ENCODE assay signal across 31 mouse cellular contexts in the genomic region with DNA sequence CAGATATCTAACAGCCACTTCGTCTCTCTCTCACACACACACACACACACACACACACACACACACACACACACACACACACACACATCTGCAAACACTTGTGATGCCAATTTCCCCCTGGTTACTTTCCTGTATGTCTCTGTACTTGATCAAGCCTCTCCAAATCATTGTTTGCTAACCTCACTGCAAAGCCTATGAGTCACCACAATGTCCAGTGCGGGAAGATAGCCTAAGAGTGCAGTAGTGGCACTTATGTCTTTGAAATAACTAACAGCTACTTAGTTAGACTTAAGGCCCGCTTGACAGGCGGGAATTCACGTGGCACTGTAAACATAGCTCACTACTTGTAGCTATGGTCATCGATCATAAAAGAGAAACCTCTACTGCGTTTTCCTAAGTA. TPM values are rescaled to one million over a fixed set of nuclear protein-coding genes. Genes with fewer than 3 reads are reported as not detected.
DNase-seq lines count a peak whose midpoint lies in the region; ATAC-seq and TF ChIP-seq lines count a peak whose summit lies in the region.
"Had no signal": no experiment of that assay in that cellular context is flagged by ENCODE, and none has a peak within 500 bp of the region (broad histone marks: within the 10 kb centered on the region; RNA-seq: fewer than 3 reads in every experiment).

No protein-coding gene starts in this region.

- H3K4me1 ChIP-seq in lung, adult 2 months (ENCODE audit: control insufficient read depth, insufficient read depth, low read length) = no peaks in the 10 kb centered on the region
- no peaks in the 10 kb centered on the region for H3K4me1 ChIP-seq in lung, postnatal 0 days (ENCODE audit: insufficient read depth, low read depth, low read length)
- H3K4me1 ChIP-seq: embryonic facial prominence, embryonic 13.5 days; forebrain, embryonic 12.5 days; forebrain, embryonic 15.5 days; hindbrain, embryonic 12.5 days; hindbrain, embryonic 15.5 days had no signal

- no peak overlapping the region for H3K9ac ChIP-seq in lung, postnatal 0 days (replicated peaks; ENCODE audit: low read depth)
- H3K9ac ChIP-seq: embryonic facial prominence, embryonic 13.5 days; forebrain, embryonic 12.5 days; forebrain, embryonic 15.5 days; hindbrain, embryonic 12.5 days; hindbrain, embryonic 15.5 days had no signal

- no peaks in the 10 kb centered on the region for H3K9me3 ChIP-seq in lung, postnatal 0 days (ENCODE audit: low read length)
- H3K9me3 ChIP-seq: embryonic facial prominence, embryonic 10.5 days; embryonic facial prominence, embryonic 13.5 days; forebrain, embryonic 12.5 days; forebrain, embryonic 15.5 days; hindbrain, embryonic 12.5 days; hindbrain, embryonic 15.5 days had no signal

- no peak overlapping the region for H3K27ac ChIP-seq in lung, postnatal 0 days (ENCODE audit: low read length)
- H3K27ac ChIP-seq: embryonic facial prominence, embryonic 10.5 days; embryonic facial prominence, embryonic 13.5 days; forebrain, embryonic 12.5 days; forebrain, embryonic 15.5 days; hindbrain, embryonic 12.5 days; hindbrain, embryonic 15.5 days had no signal

- no peak for TF ChIP-seq CTCF in lung, adult 2 months (IDR thresholded peaks at IDR 0.05; ENCODE audit: insufficient read depth, low read length)
- TF ChIP-seq CTCF in lung, postnatal 0 days (IDR thresholded peaks at IDR 0.05) = no peak

- no peak overlapping the region for H3K4me2 ChIP-seq in lung, postnatal 0 days (replicated peaks; ENCODE audit: low read depth, low read length)
- H3K4me2 ChIP-seq: embryonic facial prominence, embryonic 13.5 days; forebrain, embryonic 12.5 days; forebrain, embryonic 15.5 days; heart, embryonic 11.5 days; hindbrain, embryonic 12.5 days; hindbrain, embryonic 15.5 days had no signal

- WGBS in lung, adult 2 months = 40% methylated on average over 7 of the region's 7 CpGs
- 26% methylated on average over 7 of the region's 7 CpGs for WGBS in lung, postnatal 0 days

- no peak overlapping the region for H3K4me3 ChIP-seq in lung, adult 2 months (replicated peaks; ENCODE audit: extremely low read depth, low read depth, low read length)
- no peak overlapping the region for H3K4me3 ChIP-seq in lung, postnatal 0 days (ENCODE audit: low read depth, low read length)
- H3K4me3 ChIP-seq: embryonic facial prominence, embryonic 10.5 days; embryonic facial prominence, embryonic 13.5 days; erythroblast, embryonic 14.5 days; forebrain, embryonic 12.5 days; forebrain, embryonic 15.5 days; hindbrain, embryonic 12.5 days; hindbrain, embryonic 15.5 days had no signal

- peak; percentile 89 for TF ChIP-seq EP300 in lung, postnatal 0 days (IDR thresholded peaks at IDR 0.05)

- no peaks in the 10 kb centered on the region for H3K36me3 ChIP-seq in lung, postnatal 0 days (ENCODE audit: insufficient read depth, low read length)
- H3K36me3 ChIP-seq: embryonic facial prominence, embryonic 10.5 days; embryonic facial prominence, embryonic 13.5 days; forebrain, embryonic 12.5 days; forebrain, embryonic 15.5 days; G1E; hindbrain, embryonic 12.5 days; hindbrain, embryonic 15.5 days had no signal

- TF ChIP-seq POLR2A in lung, adult 2 months (IDR thresholded peaks at IDR 0.05; ENCODE audit: borderline replicate concordance, extremely low read depth, low read depth, low read length) = no peak

- ATAC-seq in lung, postnatal 0 days = peak; percentile 99
- ATAC-seq: forebrain, embryonic 15.5 days; Patski had no signal

- peak; percentile 7 to 47 for DNase-seq in lung, adult 18-20 months
- no peak for DNase-seq in lung, adult 2 months
- DNase-seq in 3T3-L1 (ENCODE audit: low read depth, low spot score) = peak; percentile 20
- DNase-seq in lung, postnatal 0 days (ENCODE audit: low spot score) = peak; percentile 91
- peak; percentile 56 for DNase-seq in lung, postnatal 36 days
- no peak for DNase-seq in urinary bladder, postnatal 10 days (ENCODE audit: low spot score)
- DNase-seq in cerebellum, adult 18-20 months = no peak
- no peak for DNase-seq in kidney, adult 8-10 months
- DNase-seq: adrenal gland, postnatal 10 days; adrenal gland, postnatal 36 days; B cell, adult 2 months; cerebellum, adult 2 months; cerebellum, postnatal 10 days; cerebellum, postnatal 36 days; embryo, embryonic 11 days; gastrocnemius, postnatal 10 days; gastrocnemius, postnatal 36 days had no signal

- no peaks in the 10 kb centered on the region for H3K27me3 ChIP-seq in lung, postnatal 0 days (replicated peaks; ENCODE audit: insufficient read depth, low read length)
- H3K27me3 ChIP-seq: CH12.LX; embryonic facial prominence, embryonic 13.5 days; forebrain, embryonic 12.5 days; forebrain, embryonic 15.5 days; hindbrain, embryonic 12.5 days; hindbrain, embryonic 15.5 days; Patski had no signal

RNA-seq across cellular contexts. Expression of a gene that starts 18.1 kb away (rescaled TPM):
- 0.05 and 0.21 TPM in 2 replicates for polyA plus RNA-seq in lung, adult 2 months (2012; rRNA removed)
- polyA plus RNA-seq in lung, postnatal 0 days (2015; fragmentation: Nextera tagmentation; extraction: Ambion mirVana) = 0.14 and 0.21 TPM in 2 replicates
- polyA plus RNA-seq: cerebellum, adult 2 months; cortical plate, adult 2 months; erythroblast, embryonic 14.5 days; forebrain, embryonic 12.5 days; forebrain, embryonic 15.5 days; G1E; heart, embryonic 14.5 days; heart, postnatal 0 days; hindbrain, embryonic 15.5 days; Patski had no signal

RNA-seq across cellular contexts. Expression of a gene that starts 26.7 kb away (rescaled TPM):
- 2.3 TPM in 1 of 2 replicates, not detected in the other for polyA plus RNA-seq in lung, adult 2 months (2012; rRNA removed)
- 0.10 TPM in 1 of 2 replicates, not detected in the other for polyA plus RNA-seq in lung, postnatal 0 days (2015; fragmentation: Nextera tagmentation; extraction: Ambion mirVana)
- polyA plus RNA-seq: cerebellum, adult 2 months; cortical plate, adult 2 months; erythroblast, embryonic 14.5 days; forebrain, embryonic 15.5 days; G1E; heart, embryonic 11.5 days; heart, postnatal 0 days; hindbrain, embryonic 12.5 days; Patski had no signal

Comparison
In these comparisons a context has a peak if more than half of its experiments do, and no peak if none do; other contexts are left out.
1. DNase-seq: peak in lung, adult 18-20 months (2 of 2), 3T3-L1 (single experiment), lung, postnatal 0 days (single experiment) and lung, postnatal 36 days (single experiment); none in lung, adult 2 months (single experiment), urinary bladder, postnatal 10 days (single experiment), cerebellum, adult 18-20 months (0 of 2) and kidney, adult 8-10 months (0 of 2).